Mouse (Mus musculus) lung, postnatal 36 days (tissue): ENCODE data around the gene Igsf8.
A peak's percentile ranks its signal among the peaks of the same experiment; 100 is the strongest.

ENCODE experiments used
- DNase-seq: peaks from one replicate; pipeline ENCODE4 v3.0.0; 2022; ENCODE audit warnings: mixed read lengths

The Igsf8 gene

DNA sequence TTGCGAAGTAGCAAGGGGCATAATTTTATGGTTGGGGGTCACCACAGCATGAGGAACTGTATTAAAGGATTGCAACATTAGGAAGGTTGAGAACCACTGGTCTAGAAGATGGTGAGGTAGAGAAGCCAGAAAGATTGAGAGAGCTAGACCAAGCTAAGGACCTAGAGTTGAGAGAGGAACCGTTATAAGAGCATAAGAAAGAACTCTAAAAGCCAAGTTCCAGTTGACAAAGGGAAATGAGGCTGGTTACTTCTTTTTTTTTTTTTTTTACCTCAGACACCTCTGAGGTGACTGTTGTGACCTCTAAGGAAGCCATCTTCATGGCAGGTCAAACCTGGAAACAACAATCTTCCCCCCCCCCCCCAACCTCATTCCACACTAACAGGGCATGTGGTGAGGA is 43.7 kb downstream of the Igsf8 start:
- no peak for DNase-seq

DNA sequence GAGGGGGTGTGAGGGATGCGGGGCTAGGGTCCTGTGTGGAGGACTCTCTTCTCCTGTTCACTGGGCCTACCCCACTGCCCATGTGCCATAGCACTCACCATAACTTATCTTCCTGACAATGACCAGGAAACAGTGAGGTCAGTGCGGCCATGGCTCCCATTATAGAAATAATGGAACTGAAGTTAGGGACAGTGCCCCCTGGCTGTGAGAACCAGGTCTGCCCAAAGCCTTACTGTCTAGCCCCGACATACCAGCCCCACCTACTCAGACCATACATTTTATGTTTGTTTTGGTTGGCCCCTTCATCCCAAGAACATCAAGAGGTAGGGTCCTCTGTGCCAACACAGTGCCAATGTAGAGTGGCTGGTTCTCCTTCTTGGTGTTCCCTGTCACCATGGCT is 44.2 kb downstream of the Igsf8 start:
- DNase-seq, result no peak

GRCm38 (mm10) chr1:172306196-172306595 is 44.8 kb downstream of the Igsf8 start:
- no peak for DNase-seq

DNA sequence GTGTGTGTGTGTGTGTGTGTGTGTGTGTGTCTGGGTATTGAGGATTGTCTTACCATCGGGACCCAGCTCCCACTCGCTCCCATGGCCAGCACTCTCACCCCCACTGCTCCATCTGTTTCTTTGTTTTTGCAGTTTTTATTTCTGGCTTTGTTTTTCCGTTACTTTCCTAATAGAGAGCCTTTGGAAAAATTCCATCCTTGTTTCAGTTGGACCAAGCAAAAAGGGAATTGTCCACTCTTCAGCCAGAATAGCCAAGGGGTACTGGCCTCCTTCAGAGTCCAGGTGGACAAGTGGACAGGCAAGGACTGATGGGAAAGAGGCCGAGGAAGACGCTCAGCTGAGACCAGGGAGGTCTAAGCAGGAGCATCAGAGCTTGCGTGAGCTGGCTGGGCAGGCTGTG is 45.4 kb downstream of the Igsf8 start:
- no peak for DNase-seq

- DNase-seq, result peak; percentile 59
Measured at GRCm38 (mm10) chr1:172307936-172308335, 46.5 kb downstream of the Igsf8 start.

- no peak for DNase-seq
Measured at GRCm38 (mm10) chr1:172308409-172308808, 47.0 kb downstream of the Igsf8 start.

DNA sequence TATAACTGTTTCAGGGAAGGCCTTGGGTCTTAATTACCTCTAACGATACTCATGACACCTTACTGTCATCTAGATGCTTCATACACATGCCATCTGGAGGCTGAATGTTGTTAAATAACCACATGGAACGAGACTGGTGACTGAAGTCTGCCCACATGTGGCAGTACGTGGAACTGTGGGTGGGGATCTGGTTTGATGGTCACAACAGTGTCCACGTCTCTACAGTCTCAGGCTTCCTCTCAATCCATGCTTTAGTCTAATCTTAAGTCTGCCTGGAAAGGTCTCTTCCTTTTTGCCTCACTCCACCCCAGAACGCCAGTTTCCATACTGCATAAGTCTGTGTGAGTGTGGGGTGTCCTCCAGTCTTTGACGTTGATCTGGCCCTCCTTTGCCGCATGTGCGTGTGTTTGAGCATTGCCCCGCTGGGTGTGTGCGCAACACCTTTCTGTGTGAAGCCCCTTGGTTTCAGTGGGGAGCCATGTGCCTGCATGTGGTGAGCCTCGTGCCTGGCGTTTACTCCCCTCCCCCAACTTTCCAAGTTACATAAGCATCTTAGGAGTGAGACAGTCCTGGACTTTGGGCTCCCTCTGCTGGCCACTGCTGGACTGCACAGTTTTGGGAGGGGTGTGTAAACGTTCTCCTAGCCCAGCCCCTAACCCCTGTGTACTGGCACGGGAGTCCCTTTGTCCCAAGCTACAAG is 48.4 kb downstream of the Igsf8 start:
- peak; percentile 97 for DNase-seq

- peak; percentile 89 for DNase-seq
Measured at GRCm38 (mm10) chr1:172311248-172311906, 49.9 kb downstream of the Igsf8 start.

DNA sequence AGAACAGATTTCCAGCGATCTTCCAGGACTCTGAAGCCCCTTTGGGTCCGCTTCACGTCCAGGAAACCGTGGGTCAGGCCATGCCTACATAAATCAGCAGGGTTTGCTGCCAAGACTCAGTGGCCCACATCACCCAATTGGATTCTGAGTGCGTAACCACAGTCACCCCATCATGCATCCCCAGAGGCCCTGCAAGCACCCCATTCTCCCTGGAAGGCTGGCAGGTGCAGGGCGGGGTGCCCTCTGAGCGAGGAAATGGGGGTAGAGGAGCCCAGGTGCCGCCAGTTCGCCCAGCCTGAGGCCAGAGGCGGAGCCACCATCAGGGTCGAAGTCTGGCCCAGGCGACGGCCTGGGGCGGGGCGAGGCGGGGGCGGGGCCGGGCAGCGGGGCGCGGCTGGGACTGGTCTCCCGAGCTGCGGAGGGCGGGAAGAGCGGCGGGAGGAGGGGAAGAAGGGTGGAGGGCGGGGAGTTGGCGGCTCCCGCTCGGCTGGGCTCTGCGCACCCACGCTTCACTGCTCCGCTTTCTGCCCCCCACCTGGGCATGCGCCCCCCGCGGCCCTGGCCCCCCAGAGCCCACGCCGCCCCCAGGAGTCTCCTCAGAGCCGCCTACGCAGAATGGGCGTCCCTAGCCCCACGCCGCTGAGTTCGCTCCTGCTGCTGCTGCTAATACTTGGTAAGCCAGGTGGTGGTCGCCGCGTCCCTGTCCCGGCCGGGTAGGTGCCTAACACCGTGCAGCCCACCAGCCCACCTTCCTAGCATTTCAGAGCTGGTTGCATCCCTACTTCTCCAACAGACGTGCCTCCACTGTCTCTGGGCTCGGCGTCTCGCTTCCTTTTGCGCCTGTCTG is 50.7 kb downstream of the Igsf8 start:
- DNase-seq, result peak; percentile 94

DNA sequence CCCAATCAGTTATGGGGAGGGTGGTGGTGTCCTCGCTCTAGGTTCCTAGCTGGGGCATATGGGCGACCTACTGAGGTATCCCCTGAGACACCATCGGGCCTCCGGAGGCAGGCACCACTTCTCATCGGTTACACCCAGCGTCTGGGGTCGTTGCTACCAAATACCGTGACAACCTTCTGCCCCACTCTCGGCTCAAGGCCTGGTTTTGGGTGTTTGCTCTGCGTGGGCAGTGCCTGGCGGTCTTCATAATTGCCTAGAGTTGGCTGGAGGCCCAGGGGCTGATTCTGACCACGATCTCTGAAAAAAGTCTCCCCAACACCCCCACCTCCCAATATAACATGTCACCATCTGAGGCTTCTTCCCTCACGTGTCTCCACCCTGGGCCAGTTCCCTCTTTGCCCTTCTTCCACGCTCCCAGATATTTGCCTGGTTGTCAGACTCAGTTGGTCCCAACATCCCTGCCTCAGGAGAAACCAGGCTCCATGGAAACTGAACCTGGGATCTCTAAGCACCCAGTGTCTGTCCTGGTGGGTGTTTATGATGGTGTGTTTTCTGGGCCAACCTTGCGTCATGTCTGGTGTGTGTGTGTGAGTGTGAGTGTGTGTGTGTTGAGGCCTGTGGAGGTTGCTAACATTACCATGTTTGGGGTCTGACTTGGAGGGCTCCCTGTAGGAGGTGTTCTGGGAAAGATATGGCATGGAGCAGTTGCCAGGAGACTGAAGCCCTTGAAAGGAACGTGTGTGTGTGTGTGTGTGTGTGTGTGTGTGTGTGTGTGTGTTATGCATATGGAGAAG is 51.5 kb downstream of the Igsf8 start:
- DNase-seq, result no peak

GRCm38 (mm10) chr1:172313613-172314411 is 52.4 kb downstream of the Igsf8 start:
- DNase-seq, result no peak

DNA sequence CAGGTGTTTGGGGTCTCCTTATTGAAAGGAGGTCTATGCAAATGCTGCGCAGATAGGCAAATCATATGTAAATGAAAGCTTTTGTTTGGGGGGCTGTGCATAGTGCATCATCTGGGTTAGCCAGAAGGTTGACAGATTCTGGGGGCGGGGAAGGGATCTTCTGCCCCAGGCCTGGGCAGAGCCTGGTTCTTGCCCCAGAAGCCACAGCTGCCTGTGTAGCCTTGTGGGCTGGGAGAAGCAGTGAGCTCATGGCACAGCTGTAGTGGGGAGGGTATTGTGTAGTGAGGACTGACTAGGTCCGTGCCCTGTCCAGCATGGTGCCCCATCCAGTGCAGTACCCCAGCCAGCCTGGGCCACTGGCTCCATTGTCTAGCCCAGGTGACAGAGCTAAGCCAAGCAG is 53.5 kb downstream of the Igsf8 start:
- no peak for DNase-seq

GRCm38 (mm10) chr1:172317431-172317830 is 56.0 kb downstream of the Igsf8 start:
- no peak for DNase-seq

DNA sequence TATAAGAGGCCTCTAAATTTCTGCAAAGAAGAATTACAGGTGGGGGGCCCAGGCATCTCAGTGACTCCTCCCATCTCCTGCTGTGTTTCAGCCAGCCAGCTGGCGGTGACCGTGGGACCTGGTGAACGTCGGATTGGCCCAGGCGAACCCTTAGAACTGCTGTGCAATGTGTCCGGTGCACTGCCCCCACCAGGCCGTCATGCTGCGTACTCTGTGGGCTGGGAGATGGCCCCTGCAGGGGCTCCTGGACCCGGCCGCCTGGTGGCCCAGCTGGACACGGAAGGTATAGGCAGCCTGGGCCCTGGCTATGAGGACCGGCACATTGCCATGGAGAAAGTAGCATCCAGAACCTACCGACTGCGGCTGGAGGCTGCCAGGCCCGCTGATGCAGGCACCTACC is 56.5 kb downstream of the Igsf8 start:
- no peak for DNase-seq

DNA sequence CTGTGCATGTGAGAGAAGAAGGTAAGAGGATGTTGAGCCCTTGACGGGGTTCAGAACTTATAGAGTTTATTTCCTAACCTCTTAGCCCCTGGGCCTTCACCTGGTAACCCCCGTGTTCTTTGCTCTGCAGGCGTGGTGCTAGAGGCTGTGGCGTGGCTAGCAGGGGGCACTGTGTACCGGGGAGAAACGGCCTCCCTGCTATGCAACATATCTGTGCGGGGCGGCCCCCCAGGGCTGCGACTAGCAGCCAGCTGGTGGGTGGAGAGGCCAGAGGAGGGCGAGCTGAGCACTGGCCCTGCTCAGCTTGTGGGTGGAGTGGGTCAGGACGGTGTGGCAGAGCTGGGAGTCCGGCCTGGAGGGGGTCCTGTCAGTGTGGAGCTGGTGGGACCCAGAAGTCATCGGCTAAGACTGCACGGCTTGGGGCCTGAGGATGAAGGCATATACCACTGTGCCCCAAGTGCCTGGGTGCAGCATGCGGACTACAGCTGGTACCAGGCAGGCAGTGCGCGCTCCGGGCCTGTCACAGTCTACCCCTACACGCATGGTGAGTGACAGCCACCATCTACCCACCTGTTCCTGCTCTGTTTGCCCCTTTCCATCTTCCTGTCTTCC is 57.1 kb downstream of the Igsf8 start:
- no peak for DNase-seq

- no peak for DNase-seq
Measured at GRCm38 (mm10) chr1:172319346-172319745, 57.9 kb downstream of the Igsf8 start.

DNA sequence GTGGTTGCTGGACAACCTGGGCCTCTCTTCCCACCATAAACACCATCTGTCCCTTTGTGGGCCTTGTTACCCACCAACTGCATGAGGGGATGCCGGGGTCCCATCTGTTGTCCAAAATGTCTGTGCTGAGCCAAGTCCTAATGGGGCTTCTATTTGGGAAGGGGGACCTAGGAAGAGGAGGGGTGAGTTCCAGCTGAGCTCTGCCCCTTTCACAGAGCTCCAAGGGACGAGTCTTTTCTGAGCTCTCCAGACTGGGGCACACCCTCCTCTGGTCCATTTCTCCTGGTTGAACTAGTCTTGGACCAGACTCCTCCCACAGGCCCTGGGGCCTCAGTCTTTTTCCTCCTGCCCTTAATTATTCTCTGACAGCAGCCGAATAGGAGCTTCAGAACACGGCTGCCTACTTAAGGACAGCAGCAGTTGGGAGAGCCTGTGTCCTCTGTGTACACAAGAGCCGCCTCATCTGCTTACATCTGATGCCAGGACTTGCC is 58.5 kb downstream of the Igsf8 start:
- DNase-seq, result no peak

- no peak for DNase-seq
Measured at GRCm38 (mm10) chr1:172322725-172323124, 61.3 kb downstream of the Igsf8 start.

- no peak for DNase-seq
Measured at GRCm38 (mm10) chr1:172323298-172323697, 61.9 kb downstream of the Igsf8 start.

DNA sequence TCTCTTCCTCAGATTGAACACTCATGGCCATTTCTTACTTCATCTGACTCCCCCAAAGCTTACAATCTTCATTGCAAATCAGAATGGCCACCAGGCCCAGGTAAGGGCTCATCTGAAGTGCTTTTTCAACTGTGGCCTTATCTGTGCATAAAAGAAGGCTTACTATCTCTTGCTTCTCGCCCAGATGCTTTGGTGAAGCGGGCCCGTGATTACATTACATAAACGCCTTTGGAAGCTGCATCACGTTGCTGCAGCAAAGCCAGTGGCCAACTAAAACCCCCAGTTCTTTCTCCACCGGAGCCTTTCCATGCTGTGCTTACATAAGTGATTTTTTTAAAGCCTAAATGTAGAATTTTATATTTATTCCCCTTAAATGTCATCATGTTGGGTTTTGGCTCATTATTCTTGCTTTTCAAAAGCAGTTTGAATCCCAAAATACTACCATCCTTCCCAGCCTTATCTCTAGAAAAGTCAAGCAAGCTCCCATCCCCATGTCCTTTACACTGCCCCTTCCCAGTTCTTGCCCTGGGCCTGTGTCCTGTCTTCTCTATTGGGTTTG is 62.4 kb downstream of the Igsf8 start:
- no peak for DNase-seq

DNA sequence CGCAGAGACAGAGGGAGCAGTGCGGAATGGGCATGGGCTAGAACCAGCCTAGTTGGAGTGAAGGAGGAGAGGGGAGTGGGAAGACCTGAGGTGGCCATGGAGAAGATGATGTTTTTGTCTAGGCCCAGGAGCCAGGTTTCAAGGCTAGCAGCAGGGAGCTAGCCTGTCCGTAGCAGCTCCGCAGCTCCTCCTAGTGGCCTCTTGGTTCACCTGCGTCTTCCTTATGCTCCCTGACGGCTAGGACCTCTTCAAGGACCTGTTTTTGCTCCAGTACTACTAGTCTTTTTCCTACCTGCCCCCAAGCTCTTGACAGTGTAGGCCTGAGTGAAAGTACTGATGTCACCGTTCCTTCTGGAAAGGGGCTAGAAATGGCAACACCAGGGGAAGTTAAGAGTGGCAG is 63.3 kb downstream of the Igsf8 start:
- peak; percentile 88 for DNase-seq
